Mouse (Mus musculus): Measurements from ENCODE around the gene Syt16.

Gene Syt16

DNA sequence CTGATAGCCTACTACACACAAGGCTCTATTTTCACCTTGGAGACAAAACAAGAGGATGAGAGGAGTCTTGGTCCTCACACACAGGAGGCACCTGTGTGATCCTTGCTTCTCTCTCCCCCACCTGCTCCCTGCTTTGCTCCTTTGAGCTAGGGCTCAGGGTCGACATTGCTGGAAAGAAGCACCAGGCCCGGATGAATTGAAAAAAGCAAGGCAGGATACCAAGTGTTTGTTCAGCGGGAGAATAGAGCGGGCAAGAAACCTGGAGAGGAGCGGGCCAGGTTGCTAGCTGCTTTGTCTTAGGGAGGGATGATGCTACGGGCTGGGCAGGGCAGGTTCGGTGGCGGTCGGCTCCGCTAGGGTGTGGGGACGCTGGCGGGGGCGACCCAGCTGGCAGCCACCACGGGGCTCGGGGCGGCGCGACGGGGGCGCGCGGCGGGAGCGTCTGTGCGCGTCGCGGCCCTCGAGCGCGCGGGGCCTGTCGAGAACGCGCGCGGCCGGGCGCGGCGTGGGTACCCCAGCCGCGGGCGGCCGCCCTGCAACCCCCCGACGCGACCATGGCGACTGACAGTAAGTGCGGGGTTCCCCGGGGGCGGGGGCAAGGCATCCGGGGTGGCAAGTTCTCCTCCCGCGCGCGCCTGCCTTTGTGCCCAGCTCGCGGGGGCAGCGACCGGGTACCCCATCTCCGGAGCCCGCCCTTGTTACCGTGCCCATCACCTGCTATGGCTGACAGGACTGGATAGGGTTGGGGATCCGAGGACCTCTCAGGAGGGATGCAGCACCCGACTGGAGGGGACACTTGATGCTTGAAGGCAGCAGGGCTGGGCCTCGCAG lies at the start of gene Syt16:
Gene Syt16, plus strand, starts transcription at position 365 of the 831 bp plus-strand sequence.
- DNase-seq (ENCODE audit: low spot score in 2 of 2) = no peak

DNA sequence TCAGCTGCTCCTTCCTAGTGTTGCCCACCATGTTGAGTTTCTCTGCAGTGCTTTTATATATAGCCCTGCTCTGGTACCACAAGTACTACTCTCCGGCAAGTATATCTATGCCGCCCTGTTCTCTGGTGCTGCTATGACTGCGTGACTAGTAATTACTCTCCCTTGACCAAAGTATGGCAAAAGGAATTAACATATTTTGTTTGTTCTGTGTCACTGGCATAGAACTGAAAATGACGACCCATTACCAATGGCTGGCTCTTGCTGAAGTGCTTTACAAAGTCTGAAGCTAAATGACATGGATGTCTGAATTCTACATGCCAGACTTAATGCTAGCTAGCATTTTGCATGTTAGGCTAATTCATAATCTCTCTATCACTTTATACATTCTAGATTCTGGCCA lies 49.0 kb upstream of the Syt16 start:
- no peak for DNase-seq (ENCODE audit: low spot score in 2 of 2)

DNA sequence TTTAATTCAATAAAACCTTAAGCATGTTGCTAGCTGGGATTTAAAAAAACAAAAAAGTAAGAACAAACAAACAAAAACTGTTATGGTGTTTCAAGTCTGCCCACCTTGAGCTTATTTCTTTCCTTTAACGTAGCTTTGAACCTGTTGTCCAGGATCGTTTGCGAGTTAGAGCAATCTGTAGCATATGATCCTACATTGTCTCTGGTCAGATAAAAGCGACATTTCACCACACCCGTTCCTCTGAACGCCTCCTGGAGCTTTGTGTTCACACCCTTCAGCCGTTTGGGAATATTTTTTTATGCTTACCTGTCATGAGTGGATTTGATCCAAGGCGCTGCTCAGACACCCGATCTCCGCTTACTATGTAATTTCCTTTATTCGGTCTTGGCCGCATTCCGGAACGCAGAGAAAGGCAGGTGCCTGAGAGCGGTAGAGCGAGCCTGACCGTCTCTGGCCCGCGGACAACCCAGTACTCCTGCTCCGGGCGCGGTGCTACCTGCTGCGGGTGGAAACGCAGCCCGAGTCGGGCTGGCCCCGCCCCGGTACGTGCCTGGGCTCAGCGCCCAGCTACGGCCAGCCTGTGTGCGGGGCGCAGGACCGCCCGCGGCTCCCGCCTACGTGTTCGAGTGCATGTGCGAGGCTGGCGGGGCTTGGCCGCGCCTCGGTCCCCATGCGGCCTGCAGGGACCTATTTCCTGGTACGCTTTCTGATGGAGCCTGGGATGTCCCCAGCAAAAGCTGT lies 48.0 kb upstream of the Syt16 start:
- DNase-seq (ENCODE audit: low spot score in 2 of 2) = peak in 1 of 2 experiments; percentile 37

DNA sequence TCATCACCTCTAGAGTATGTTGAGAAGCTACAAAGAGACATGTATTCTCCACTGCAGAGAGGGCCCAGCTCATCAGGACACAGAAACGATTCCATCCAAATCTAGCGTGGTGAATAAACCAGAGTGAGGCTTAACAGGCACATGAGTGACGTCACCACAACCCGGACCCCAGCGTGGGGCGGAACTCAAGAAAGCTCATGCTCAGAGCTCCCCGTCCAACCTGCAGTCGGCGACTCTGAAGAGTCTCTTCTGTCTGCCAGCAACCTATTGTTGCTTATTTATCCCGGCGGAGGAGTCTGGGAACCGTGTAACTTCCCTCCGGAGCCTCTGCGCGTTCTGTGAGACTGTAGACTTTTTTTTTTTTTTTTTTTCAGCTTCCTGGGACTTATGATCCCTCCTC lies 44.6 kb upstream of the Syt16 start:
- no peak for DNase-seq (ENCODE audit: low spot score in 2 of 2)

DNA sequence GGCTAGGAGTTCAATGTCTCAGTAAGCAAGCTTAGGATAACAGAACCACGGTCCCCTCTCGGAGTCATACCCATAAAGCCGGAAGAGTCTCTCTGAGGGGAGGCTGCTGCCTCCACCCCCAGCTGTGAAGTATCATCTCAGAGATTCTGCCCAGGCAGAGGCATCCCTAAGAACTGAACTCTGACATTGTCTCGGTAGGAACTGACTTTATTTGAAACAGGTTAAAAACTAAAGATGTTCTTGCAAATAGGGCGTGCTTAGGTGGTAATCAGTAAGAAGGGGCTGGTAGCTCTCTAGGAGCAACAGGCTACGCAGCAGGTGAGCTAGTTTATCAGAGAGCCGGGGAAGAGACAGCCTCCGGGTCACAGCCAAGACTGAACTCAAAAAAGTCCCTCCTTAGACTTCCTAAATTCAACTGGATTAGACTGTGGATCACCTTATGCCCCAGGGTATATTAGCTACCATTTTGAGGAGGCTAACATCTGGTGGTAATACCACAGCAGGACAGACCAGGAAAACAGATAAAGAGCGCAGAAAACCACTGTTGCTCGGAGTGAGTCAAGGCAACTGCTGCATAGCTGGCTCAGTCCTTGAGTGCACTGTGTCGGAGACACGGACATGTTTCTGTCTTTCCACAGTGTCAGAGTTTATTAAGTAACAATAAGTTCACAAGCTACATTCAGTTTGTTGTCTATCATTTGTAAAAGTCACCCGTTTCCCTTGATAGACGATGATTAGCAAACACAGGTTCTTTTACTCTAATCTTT lies 43.9 kb upstream of the Syt16 start:
- no peak for DNase-seq (ENCODE audit: low spot score in 2 of 2)

DNA sequence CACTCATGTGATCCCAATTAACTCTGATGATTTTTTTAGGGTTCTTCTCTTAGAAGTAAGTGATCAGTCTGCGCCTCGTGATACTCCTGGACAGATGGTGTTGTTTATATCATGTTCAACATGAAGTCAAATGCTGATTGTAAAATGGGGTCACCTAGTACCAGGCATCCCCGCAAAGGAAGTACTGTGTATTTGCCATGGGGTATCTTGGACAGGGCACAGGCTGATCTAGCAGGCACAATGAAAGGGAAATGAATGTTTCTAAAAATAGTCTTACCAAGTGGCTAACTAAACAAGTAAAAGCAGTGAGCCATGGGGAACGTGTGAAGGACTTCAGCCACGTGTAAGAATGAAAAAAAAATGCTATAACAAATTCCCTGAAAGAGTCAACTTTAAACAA lies 42.7 kb upstream of the Syt16 start:
- DNase-seq (ENCODE audit: low spot score in 2 of 2) = no peak

DNA sequence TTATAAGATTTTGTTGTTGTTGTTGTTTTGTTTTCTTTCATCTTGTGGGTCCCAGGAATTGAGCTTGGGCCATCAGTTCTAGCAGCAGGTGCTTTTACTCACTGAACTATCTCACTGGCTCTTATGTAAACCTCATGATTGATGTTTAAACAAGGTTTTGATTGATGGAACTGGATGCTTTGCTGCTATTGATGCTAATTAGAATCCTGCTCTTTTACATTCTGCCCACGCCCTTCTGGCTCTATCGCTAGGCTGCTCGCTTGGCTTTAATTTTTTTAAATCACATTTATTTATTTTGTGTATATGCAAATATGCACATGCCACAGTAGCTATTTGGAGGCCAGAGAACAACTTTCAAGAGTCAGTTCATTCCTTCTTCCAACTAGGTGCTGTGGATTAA lies 39.8 kb upstream of the Syt16 start:
- DNase-seq (ENCODE audit: low spot score in 2 of 2) = no peak

DNA sequence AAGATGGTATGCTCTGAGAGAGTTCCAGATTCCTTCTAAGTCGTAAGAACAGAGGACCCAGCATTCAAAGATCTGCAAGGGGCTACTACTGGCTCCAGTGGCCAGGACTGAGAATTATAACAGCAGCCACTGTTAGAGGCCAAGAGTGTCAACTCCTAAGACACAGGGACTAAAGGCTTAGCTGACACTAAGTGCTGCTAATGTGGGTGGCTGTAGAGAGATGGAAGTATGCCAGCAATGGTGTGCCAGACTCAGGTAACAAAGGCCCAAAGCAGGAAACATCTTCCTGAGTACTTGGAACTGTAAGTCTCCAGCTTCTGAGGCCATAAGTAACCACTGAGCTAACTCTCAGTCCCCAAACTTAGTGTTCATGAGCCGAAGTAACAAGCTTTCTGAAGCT lies 38.6 kb upstream of the Syt16 start:
- no peak for DNase-seq (ENCODE audit: low spot score in 2 of 2)

DNA sequence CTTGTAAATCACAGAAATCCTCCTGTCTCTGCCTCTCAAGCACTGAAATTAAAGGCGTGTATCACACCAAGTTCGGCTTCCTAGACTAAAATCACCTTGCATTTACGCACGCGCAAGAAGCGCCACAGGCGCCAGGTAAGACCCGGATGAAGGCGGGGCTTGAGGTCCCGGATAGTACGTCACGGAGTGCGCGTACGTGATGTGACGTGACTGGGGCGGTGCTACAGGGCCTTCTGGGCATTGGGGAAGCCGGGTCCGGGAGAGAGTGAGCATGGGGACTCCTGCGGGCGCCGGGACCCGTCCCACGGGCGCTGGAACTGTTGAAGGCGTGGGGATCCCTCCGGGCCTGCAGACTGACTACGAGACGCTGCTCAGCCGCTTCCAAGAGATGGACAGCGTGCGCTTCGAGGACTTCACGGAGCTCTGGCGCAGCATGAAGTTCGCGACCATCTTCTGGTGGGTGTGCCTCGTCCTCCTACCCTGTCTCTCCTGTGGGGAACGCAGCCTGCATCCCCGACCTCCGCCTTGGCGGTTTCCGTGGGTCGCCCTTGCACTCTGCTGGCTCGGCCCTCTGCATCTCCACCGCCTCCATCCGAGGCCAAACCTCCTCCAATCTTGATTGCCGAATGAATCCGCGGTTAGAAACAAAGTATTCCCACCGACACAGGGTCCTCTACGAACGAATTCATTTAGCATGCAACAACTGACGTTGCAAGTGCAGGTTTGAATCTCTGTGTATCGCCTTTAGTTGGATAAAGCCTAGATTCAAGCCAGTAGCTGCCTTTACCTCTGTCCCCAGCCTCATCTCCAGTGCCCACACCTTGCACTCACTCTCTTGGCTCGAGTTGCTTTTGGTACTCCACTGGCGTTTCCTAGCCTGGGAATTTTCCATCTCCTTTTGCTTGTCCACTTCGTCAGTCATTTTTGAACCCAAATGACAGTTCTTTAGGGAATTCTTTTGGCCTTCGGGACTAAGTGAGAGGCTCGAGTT lies 32.9 kb upstream of the Syt16 start, which contains the start of gene Snapc1:
Gene Snapc1, plus strand, starts transcription at position 191 of the 991 bp plus-strand sequence.
- DNase-seq (ENCODE audit: low spot score in 2 of 2) = peak; percentile 90 to 95

DNA sequence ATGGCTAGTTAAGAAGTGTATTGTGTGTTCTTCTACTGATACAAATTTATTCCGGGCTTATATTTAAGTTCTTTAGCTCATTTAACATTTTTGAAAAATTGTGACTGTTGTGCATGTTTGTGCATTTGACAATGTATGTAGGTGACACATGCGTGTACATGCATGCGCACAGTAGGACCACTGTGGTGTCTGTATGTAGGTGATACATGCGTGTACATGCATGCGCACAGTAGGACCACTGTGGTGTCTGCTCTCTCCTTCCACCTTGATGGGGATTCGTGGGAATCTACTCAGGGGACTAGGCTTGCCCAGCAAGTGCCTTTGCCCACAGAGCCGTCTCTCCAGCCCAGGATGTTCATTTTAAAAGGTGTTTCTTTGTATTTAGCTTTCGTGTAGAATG lies 28.3 kb upstream of the Syt16 start:
- DNase-seq (ENCODE audit: low spot score in 2 of 2) = no peak

DNA sequence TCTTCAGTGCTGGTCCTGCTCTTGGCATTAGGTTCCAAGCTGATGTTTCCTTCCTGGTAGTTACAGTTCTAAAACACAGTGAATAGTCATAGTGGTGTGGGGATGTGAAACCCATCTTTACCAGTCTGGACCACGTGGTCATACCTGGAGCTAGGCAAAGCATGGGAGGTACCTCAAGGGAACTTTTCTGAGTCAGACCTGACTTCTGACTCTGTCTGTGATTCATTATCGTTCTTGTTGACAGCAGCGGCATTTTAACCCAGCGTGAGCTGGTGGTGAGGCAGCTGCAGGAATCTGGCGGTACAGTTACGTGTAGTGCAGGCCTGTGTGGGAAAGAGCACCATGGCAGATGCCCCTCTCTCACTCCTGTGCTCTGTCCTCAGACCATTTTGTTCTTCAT lies 22.9 kb upstream of the Syt16 start:
- DNase-seq (ENCODE audit: low spot score in 2 of 2) = no peak

DNA sequence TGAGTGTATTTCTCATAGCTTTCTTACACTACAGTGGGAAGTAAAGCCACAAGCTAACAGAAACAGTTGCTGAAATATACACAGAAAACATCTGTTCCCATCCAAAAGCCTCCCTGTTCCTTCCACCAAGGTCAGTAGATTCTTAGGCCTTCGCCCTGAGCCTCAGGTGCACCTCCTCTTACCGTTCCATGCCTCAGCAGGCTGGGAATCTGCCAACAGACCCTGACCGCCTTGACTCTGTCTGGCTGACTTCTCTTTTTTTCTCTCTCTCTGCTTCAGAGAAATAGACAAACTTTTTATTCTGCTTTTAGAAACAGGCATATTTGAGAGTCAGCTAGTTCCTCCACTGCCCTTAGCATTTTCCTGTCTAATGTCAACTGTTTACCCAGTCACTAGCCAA lies 19.3 kb upstream of the Syt16 start:
- no peak for DNase-seq (ENCODE audit: low spot score in 2 of 2)

DNA sequence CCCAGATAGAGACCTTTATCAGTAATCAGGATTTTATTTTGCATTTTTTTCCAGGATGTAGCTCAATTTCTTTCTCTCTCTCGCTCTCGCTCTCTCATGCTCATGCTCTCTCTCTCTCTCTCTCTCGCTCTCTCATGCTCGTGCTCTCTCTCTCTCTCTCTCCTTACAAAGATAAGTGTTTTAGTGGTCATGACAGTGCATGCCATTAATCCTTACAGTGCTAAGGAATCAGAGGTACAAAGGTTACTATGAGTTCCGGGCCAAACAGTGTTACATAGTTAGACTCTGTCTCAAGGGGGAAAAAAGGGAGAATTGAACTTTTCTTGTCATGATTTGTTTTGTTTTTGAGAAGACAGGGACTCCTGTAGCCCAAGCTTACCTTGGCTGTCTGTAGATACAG lies 17.8 kb upstream of the Syt16 start:
- no peak for DNase-seq (ENCODE audit: low spot score in 2 of 2)

DNA sequence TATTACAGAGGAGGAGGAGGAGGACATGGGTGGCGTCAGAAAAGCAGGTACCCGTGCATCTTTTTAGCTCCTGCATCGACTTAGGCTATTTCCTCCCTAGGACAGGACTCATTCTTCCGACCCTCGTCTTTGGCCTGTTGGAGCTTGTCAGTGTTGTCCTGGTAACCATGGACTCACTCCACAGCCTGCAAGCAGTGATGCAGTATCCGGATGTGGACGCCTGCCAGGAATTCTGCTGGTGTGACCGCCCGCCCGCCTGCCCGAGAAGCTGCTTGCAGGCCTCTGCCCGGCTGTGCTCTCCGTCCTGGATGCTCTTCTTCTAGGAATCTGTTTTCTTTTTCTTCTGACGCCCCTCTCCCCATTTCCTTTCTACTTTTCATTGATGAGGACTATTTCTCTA lies 14.9 kb upstream of the Syt16 start:
- peak; percentile 32 to 75 for DNase-seq (ENCODE audit: low spot score in 2 of 2)

DNA sequence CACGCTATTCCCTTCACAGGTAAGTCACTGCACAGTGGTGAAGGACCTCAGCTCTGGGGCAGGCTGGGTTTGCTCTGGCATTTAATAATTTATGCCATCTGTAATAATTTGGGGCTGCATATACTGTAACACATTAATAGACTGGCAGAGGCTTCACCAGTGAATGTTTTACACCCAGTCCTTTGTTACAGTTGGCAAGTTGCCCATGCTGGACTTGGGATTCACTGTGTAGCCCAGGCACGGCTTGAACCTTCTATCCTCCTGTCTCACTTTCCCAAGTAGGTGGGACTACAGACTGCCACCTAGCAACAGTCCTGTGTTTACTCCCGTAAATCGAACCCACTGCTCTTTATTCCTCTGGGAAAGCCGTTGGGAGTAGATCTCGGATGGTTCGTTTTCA lies 11.2 kb upstream of the Syt16 start:
- no peak for DNase-seq (ENCODE audit: low spot score in 2 of 2)

DNA sequence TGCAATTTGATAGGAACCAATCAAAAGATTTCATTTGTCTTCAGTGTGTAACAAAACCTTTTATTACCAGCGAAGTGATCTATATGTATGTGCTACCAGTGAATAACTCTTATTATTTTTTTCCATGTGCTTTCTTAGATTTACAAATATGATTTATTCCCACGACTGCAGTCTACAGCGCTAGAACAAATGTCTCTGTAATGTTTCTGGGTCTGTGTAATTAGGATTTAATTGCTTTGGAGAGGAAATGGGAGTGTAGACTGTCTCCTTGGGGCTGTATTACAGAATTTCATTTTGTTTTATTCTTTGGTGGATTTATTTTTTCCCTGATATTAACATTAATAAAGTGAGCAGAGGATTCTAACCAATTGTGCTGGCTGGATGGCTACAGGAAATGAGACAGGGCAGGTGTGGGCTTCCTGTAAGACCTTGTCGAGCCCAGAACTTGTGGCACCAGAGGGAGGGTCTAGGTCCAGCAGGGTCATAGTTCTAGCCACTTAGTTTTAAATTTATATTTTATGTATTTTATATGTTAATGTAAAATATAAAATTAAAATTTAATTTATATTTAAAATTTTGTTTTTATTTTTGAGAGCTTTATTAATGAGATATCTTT lies 9.0 kb upstream of the Syt16 start:
- DNase-seq (ENCODE audit: low spot score in 2 of 2) = no peak

DNA sequence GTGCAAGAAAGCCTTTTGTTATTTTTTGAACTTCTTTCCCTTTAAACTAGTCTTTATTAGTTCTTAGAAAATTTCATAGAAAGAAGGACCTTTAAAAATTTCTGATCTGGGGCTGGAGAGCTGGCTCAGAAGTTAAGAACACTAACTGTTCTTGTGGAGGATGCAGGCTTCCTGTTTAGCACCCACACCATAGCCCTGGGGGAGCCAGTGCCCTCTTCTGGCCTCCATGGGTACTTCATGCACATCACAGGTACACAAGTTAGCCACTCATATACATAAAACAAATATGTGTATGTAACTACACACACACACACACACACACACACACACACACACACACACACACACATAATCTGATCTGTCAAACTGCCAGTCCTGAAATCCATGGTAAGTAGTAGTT lies 7.9 kb upstream of the Syt16 start:
- no peak for DNase-seq (ENCODE audit: low spot score in 2 of 2)

DNA sequence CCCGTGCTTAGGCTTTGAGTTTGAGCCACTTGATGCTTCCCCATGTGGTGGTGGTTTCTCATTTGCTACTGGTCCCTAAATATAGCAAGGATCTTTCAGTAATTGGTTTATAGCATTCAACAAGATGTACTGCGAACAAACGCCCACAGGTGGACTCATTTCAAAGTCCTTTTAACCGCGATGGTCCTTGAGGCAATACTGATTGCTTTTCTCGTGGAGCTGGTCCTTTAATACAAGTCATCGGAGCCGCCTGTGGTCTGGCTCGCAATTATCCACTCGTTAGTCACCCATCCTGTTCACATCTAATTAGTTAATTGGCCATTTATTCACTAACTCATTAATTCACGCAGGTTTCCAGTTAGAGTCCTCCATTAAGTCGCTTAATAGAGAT lies 560 bp upstream of the Syt16 start:
- DNase-seq (ENCODE audit: low spot score in 2 of 2) = no peak

DNA sequence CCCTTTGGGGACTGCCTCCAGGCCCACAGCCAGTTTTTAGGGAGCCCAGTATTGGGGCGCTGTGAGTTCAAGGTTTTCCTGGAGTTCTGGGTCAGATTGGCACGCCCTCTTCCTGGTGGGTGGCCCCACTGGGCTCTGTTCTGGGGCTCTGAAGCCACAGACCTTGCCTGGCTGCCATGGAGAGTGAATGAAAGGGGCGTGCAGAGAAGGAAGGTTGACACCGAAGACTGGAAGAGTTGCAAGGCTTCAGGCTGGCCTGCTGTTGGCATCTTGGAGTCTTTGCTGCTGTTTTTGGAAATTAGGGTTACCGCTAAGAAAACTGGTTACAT lies 631 bp downstream of the Syt16 start:
- no peak for DNase-seq (ENCODE audit: low spot score in 2 of 2)

DNA sequence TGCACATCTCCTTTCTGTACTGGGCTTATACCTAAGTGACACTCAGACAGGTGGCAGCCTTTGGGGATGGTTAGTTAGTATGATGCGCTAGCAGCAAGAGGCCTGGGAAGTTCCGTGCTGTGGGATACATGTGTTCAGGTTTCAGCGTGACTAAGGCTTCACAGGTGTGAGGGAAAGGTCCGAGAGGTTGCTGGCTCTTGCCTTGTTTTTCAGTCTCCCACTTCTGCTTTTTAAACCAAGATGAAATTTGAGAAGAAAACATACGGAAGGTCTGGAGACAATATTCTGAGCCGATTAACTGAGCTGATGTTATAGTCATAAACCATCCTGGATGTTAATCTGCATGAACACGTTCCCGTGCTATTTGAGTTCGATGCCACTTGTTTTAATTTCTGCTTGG lies 5.0 kb downstream of the Syt16 start:
- DNase-seq (ENCODE audit: low spot score in 2 of 2) = no peak

DNA sequence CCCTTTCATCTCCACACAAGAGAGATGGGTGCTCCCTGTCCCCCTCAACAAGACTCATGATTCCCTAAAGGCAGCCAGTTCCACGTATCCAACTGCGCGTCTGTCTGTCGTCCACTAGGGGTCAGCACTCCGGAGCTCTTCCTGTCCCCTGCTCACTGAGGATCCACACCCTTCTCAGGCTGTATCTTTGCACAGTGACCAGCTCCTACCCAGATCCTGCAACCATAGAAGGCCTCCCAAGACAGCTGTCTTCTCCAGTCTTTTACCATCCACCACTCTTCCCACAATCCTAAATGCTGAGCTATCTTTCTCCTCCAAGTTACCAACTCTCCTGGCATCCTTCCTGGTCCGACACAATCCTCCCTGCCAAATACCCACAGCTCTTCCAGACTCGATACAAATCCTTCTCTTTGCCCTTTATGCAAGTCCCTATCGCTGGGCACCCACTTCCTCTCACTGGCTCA lies 12.0 kb downstream of the Syt16 start:
- peak in 1 of 2 experiments; percentile 60 for DNase-seq (ENCODE audit: low spot score in 2 of 2)

Measured in urinary bladder, postnatal 4 days (tissue).